Mouse (Mus musculus): ENCODE measurements around the gene Bub1. TPM values are rescaled to one million over a fixed set of nuclear protein-coding genes. Genes with fewer than 3 reads are reported as not detected.

The Bub1 gene
- polyA plus RNA-seq, 1 experiment from 2014 or later = 44.5 TPM

GRCm38 (mm10) chr2:127754113-127754512 is 77.6 kb downstream of the Bub1 start:
- Histone ChIP-seq H3K36me3 (ENCODE audit: insufficient read depth) (no peaks in the 10 kb centered on the region; the same call in 1 of the 2 replicates), H3K27me3 (ENCODE audit: insufficient read depth, low read length) (no peaks in the 10 kb centered on the region), H3K4me3 (ENCODE audit: low read depth, low read length) (no peak overlapping the region), H3K4me2 (no peak overlapping the region), H3K9ac (no peak overlapping the region), H3K9me3 (ENCODE audit: low read depth, low read length) (no peaks in the 10 kb centered on the region), H3K4me1 (ENCODE audit: insufficient read depth) (no peaks in the 10 kb centered on the region), H3K27ac (ENCODE audit: low read depth) (no peak overlapping the region)
- no peak for TF ChIP-seq CTCF (IDR thresholded peaks at IDR 0.05; ENCODE audit: low read depth)
- DNase-seq (no peak), ATAC-seq (ENCODE audit: insufficient read depth) (no peak)
- 96% methylated on average over 4 of the region's 4 CpGs for WGBS

GRCm38 (mm10) chr2:127751849-127752610 is 79.6 kb downstream of the Bub1 start:
- no peak overlapping the region for H3K4me2 ChIP-seq
- H3K27ac ChIP-seq (ENCODE audit: low read depth) = no peak overlapping the region
- no peaks in the 10 kb centered on the region for H3K9me3 ChIP-seq (ENCODE audit: low read depth, low read length)
- H3K4me1 ChIP-seq (ENCODE audit: insufficient read depth) = no peaks in the 10 kb centered on the region
- H3K9ac ChIP-seq = no peak overlapping the region
- TF ChIP-seq CTCF (IDR thresholded peaks at IDR 0.05; ENCODE audit: low read depth) = no peak
- no peak overlapping the region for H3K4me3 ChIP-seq (ENCODE audit: low read depth, low read length)
- ATAC-seq (ENCODE audit: insufficient read depth) = no peak
- no peaks in the 10 kb centered on the region for H3K36me3 ChIP-seq (ENCODE audit: insufficient read depth)
- no peaks in the 10 kb centered on the region for H3K27me3 ChIP-seq (ENCODE audit: insufficient read depth, low read length)
- no peak for DNase-seq
- 57% methylated on average over 11 of the region's 11 CpGs for WGBS

Other genes starting within 250 kb of the Bub1 start
- gene Zfp661, start 244.8 kb downstream of the Bub1 start, polyA plus RNA-seq (2014; fragmentation: Nextera tagmentation; extraction: Ambion mirVana) = 4.4 and 4.9 TPM in 2 replicates
- gene Mrps5, start 244.6 kb downstream of the Bub1 start, polyA plus RNA-seq (2014; fragmentation: Nextera tagmentation; extraction: Ambion mirVana) = 127 and 133 TPM in 2 replicates
- gene Mal, start 175.2 kb downstream of the Bub1 start, polyA plus RNA-seq (2014; fragmentation: Nextera tagmentation; extraction: Ambion mirVana) = 3.3 and 4.8 TPM in 2 replicates
- 2.3 and 3.5 TPM in 2 replicates for gene Mall, start 101.9 kb downstream of the Bub1 start, polyA plus RNA-seq (2014; fragmentation: Nextera tagmentation; extraction: Ambion mirVana)
- gene Nphp1, start 43.0 kb downstream of the Bub1 start, polyA plus RNA-seq (2014; fragmentation: Nextera tagmentation; extraction: Ambion mirVana) = 31.1 and 35.4 TPM in 2 replicates
- gene Mtln, start 39.4 kb downstream of the Bub1 start, polyA plus RNA-seq (2014; fragmentation: Nextera tagmentation; extraction: Ambion mirVana) = 31.3 and 33.6 TPM in 2 replicates
- gene Acoxl, start 7.0 kb upstream of the Bub1 start, polyA plus RNA-seq (2014; fragmentation: Nextera tagmentation; extraction: Ambion mirVana) = 0.20 and 0.30 TPM in 2 replicates